Mouse (Mus musculus): Measurements from ENCODE around the gene Fbln5.

Fbln5 gene

DNA sequence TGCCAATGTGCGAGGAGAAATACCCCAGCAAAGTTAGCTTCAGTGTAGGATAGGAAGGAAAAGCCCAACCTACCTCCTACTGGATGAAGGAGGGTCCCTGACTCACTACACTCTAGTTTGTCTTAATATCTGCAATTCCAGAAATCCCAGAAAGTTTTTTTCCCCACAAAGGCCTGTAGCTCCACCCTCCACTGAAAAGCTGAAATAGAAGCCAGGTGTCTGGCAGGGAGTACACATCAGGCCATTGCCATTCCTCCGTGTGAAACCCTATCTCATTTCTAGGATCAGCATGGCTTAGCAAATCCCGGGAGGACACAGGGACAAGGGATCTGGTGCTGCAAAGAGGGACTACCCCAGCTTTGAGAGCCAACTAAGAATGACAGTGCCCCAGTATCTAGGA, 55.8 kb downstream of the Fbln5 start:
- DNase-seq (ENCODE audit: low read depth, low spot score): no peak

DNA sequence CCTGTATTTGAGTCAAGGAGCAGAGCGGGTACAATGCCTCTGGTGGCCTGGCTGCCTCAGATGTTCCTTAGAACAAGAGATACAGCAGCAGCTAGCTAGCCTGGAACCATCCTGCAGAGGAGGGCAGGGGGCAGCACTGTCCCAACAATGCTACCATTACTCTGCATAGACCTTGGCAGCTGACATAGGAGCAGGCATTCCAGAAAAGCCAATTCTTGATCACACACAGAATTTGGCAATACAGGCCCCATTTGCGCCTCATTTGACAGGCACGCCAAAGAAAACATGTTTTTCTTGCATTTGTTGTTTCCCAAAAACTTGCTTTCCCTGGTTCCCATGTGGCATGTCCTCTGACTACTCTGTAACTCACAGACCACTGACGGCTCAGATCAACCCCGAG, 56.8 kb downstream of the Fbln5 start:
- DNase-seq (ENCODE audit: low read depth, low spot score): no peak

DNA sequence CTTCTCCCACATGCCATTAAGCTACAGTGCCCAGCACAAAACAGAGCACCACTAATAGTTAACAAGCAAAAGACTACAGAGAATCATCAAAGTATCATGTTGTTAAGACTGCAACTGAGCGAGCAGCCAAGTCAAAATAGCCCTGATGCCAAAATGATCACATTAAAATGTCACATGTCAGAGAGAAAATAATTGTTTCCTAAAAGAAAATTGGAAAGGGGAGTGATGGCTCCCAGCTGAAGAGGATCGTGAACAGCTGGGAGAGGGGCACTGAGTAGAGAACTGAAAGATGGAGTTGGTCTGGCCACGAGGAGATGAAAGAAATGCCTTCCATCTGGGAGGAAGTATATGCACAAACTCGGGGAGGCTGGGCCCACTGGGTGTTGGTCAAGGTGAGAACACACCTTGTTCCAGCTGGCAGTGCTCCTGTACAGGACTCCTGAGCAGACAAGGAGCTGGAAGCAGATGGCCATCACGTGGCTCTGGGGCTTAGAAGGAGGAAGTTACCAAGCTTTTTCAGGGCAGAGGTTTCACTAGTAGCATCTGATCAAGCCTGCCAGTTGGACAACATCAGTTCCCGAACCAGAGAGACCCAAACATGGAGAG, 59.3 kb downstream of the Fbln5 start:
- DNase-seq (ENCODE audit: low read depth, low spot score): no peak

DNA sequence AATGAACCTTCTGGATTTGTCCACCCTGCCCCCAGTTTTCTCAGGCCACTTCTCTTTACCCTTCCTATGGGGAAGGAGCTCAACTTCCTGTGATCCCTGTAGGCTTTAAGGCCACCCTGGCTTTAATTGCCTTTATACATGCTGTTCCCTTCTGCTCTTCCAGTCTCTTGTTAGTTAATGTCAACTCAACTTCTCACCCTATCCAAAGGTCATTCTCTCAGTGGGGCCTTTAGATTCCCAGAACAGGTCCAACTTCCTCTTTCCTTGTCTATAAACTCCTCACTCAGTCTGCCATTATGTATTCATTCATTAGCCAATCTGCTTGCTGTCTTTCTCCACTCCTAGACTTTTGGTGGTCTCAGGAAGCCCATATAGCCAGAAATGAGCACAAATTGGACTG, 60.2 kb downstream of the Fbln5 start:
- no peak for DNase-seq (ENCODE audit: low read depth, low spot score)

DNA sequence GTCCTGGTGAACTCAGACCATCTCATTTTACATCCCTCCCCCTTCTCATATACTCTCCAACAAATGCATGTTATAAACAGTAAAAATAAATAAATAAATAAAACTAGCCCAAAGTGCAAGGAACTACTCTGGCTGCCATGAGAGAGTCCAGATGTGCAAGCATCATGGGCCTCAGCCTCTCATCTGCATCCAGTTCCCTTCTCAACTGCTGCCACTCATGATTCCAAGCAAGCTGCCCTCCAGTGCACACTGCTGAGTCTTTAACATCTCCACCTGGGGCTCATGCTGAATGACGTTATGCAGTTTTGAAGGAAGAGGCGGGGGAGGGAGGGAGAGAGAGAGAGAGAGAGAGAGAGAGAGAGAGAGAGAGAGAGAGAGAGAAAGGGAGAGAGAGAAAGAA, 76.5 kb downstream of the Fbln5 start:
- no peak for DNase-seq (ENCODE audit: low read depth, low spot score)

DNA sequence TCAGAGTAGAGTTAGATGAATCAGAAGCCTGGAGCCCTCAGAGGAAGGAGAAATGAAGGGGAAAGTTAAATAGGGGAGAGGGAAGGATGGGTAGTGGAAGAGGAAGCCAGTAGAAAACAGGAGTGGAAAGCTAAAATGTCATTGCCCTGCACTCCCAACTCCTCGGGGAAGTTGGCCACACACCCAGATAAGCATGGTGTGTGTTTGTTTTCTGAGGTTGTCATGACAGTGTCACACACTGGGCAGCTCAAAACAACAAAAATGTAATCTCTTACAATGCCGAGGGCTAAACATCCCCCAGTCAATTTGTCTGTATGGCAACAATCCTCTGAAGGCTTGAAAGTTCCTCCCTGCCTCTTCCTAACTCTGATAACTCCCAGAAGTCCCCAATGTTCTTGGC, 78.4 kb downstream of the Fbln5 start:
- no peak for DNase-seq (ENCODE audit: low read depth, low spot score)

DNA sequence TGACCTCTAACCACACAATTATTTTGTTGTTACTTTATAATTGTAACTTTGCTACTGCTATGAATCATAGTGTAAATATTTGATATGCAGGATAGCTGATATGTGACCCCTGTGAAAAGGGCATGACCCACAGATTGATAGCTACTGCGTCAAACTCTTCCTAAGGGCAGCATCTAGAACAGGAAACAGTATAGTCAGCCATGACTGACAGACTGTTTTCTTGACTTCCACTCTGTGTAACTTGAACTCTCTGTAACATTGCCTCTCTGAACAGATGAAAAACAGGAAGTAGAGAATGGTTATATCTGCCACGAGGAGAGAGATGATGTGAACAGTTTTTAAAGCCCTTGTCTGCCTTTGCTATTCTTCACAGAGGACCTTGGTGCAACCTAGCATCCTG, 78.8 kb downstream of the Fbln5 start:
- DNase-seq (ENCODE audit: low read depth, low spot score): no peak

DNA sequence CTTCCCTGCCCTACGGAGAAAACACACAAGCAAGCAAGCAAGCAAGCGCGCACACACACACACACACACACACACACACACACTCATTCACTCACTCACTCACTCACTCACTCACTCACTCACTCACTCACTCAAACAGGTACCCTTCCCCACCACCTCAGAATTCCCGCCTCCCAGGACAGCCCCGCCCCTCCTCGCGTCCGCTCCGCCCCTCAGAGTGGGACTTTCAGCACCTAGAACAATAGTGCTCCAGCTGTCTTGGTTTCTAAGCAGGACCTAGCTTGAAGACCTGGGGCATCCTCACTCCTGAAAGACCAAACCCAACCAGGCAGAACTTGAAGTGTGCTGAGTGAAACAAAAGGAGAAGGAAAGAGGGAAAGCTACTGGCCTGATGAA, 100.1 kb downstream of the Fbln5 start:
- DNase-seq (ENCODE audit: low read depth, low spot score): no peak

DNA sequence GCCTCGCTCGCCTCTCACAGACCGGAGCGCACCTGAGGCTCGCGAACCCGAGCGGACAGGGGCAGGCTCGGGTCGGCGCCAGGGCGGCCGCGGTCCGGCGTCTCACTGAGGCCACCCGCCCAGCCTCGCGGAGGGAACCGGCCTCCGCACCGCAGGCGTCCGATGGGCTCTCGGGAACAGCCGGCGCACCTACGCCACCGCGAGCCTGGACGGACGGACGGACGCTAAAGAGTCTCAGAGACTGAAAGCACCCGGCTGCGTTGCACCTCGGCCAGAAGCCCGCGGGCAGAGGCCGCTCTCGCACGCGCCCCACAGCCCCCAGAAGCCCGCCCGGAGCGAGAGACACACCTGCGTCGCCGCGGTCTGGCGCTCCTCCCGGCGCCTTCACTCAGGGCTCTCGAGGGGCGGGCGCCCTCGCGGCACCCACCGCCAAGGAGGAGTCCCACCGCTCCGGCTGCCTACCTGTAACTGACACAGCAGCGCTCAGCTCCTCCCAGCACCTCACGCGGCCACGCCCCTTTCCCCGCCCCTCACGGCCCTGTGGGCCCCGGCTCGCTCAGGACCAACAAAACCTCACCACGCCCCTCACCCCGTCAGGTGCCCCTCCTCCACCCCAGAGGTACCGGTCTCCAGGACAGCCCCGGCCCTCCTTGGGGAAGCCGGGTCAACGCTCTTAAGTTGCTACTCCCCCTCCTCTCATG, 100.7 kb downstream of the Fbln5 start, which contains the start of gene Tc2n:
Tc2n (minus strand) TSS at position 470 of the 701 bp plus-strand sequence.
- DNase-seq (ENCODE audit: low read depth, low spot score): peak; percentile 34

DNA sequence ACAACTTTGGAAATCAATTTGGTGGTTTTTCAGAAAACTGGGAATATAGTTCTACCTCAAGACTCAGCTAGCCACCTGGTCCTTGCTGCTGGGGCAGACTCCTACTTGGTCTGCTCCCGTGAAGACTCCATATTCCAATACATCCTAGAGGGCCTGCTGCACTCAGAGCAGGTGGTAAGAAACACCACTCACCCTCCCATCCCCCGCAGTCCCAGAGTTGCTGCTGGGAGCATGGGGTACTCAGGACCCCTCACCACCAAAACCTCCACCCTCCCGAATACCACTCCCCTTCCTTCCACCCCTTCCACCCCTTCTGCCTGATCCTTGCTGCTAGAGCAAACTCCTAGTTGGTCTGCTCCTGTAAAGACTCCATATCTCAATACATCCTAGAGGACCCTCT, 119.7 kb downstream of the Fbln5 start:
- DNase-seq (ENCODE audit: low read depth, low spot score): no peak
